Mouse (Mus musculus): ENCODE results near the gene Trpm6.

The Trpm6 gene

GRCm38 (mm10) chr19:18749598-18750339, at the start of gene Trpm6:
Trpm6 (plus strand) TSS chr19:18749983.
- no peak for DNase-seq

- peak; percentile 53 for DNase-seq
These were observed 41.7 kb upstream of the Trpm6 start for GRCm38 (mm10) chr19:18708101-18708500.

GRCm38 (mm10) chr19:18710903-18711302, 38.9 kb upstream of the Trpm6 start:
- DNase-seq = peak; percentile 25

GRCm38 (mm10) chr19:18711589-18711988, 38.2 kb upstream of the Trpm6 start:
- peak; percentile 19 for DNase-seq

- DNase-seq = peak; percentile 14
These were observed 37.5 kb upstream of the Trpm6 start for GRCm38 (mm10) chr19:18712153-18712865.

- peak; percentile 97 for DNase-seq
These were observed 36.9 kb upstream of the Trpm6 start, which contains the start of gene D030056L22Rik for GRCm38 (mm10) chr19:18712866-18713300. D030056L22Rik (plus strand) TSS chr19:18713193.

GRCm38 (mm10) chr19:18713357-18713756, 36.4 kb upstream of the Trpm6 start:
- peak; percentile 75 for DNase-seq

GRCm38 (mm10) chr19:18716374-18716773, 33.4 kb upstream of the Trpm6 start:
- peak; percentile 58 for DNase-seq

GRCm38 (mm10) chr19:18720337-18720736, 29.4 kb upstream of the Trpm6 start:
- no peak for DNase-seq

GRCm38 (mm10) chr19:18725186-18725585, 24.6 kb upstream of the Trpm6 start:
- no peak for DNase-seq

- DNase-seq = no peak
These were observed 19.5 kb upstream of the Trpm6 start for GRCm38 (mm10) chr19:18730255-18730654.

- DNase-seq = no peak
These were observed 18.7 kb upstream of the Trpm6 start for GRCm38 (mm10) chr19:18731077-18731476.

GRCm38 (mm10) chr19:18735901-18736300, 13.9 kb upstream of the Trpm6 start:
- DNase-seq = no peak

GRCm38 (mm10) chr19:18739146-18739545, 10.6 kb upstream of the Trpm6 start:
- DNase-seq = no peak

GRCm38 (mm10) chr19:18743946-18744345, 5.8 kb upstream of the Trpm6 start:
- DNase-seq = no peak

GRCm38 (mm10) chr19:18746576-18747340, 3.0 kb upstream of the Trpm6 start:
- DNase-seq = no peak

GRCm38 (mm10) chr19:18747379-18747778, 2.4 kb upstream of the Trpm6 start:
- DNase-seq = no peak

GRCm38 (mm10) chr19:18757191-18757590, 7.4 kb downstream of the Trpm6 start:
- no peak for DNase-seq

- DNase-seq = no peak
These were observed 7.9 kb downstream of the Trpm6 start for GRCm38 (mm10) chr19:18757706-18758105.

- no peak for DNase-seq
These were observed 8.5 kb downstream of the Trpm6 start for GRCm38 (mm10) chr19:18758269-18758668.

- no peak for DNase-seq
These were observed 9.1 kb downstream of the Trpm6 start for GRCm38 (mm10) chr19:18758916-18759315.

- no peak for DNase-seq
These were observed 16.6 kb downstream of the Trpm6 start for GRCm38 (mm10) chr19:18766399-18766798.

- no peak for DNase-seq
These were observed 21.3 kb downstream of the Trpm6 start for GRCm38 (mm10) chr19:18771048-18771447.

Measured in cerebellum, adult 9-11 months (tissue).